Mouse (Mus musculus): ENCODE results near the gene Dnajb4. TPM values are rescaled to one million over a fixed set of nuclear protein-coding genes. Genes with fewer than 3 reads are reported as not detected.
"Not testable (repeated sequence)": the region's sequence is repeated elsewhere in the genome, so short reads cannot be mapped to it uniquely, and the experiment has no call there.

Gene Dnajb4
- total RNA-seq, 2 experiments from 2014 or later, result 75.4 to 78.2 TPM

GRCm38 (mm10) chr3:152133621-152134020 lies 76.5 kb downstream of the Dnajb4 start:
- no peak for TF ChIP-seq CTCF (IDR thresholded peaks at IDR 0.05)
- no peak for DNase-seq (ENCODE audit: extremely low spot score in 1 of 2, low spot score in 2 of 2)

GRCm38 (mm10) chr3:152130963-152131362 lies 79.1 kb downstream of the Dnajb4 start:
- DNase-seq (ENCODE audit: extremely low spot score in 1 of 2, low spot score in 2 of 2), result no peak
- no peak overlapping the region for H3K27ac ChIP-seq
- intact Hi-C loops (cut with DNase I), result no loop called here
- TF ChIP-seq CTCF (IDR thresholded peaks at IDR 0.05), result no peak
- H3K4me3 ChIP-seq, result no peak overlapping the region

More at GRCm38 (mm10) chr3:152133621-152134020, 76.5 kb downstream of the Dnajb4 start:
- intact Hi-C loops (cut with DNase I), result no loop called here
- no peak overlapping the region for H3K27ac ChIP-seq
- H3K4me3 ChIP-seq, result no peak overlapping the region

GRCm38 (mm10) chr3:152129426-152129825 lies 80.7 kb downstream of the Dnajb4 start:
- intact Hi-C loops (cut with DNase I), result not testable (repeated sequence)

GRCm38 (mm10) chr3:152128631-152129030 lies 81.5 kb downstream of the Dnajb4 start:
- Histone ChIP-seq H3K27ac (no peak overlapping the region), H3K4me3 (no peak overlapping the region)
- TF ChIP-seq CTCF (IDR thresholded peaks at IDR 0.05), result no peak
- intact Hi-C loops (cut with DNase I), result no loop called here
- no peak for DNase-seq (ENCODE audit: extremely low spot score in 1 of 2, low spot score in 2 of 2)

More at GRCm38 (mm10) chr3:152129426-152129825, 80.7 kb downstream of the Dnajb4 start:
- DNase-seq (ENCODE audit: extremely low spot score in 1 of 2, low spot score in 2 of 2); H3K27ac ChIP-seq; H3K4me3 ChIP-seq: not testable (repeated sequence)

Other genes starting within 250 kb of the Dnajb4 start
- gene Gipc2, start 44.1 kb downstream of the Dnajb4 start, total RNA-seq (2021), result 1 to 10 TPM; 2.8 to 3.2 TPM
- gene Fubp1, start 120 bp upstream of the Dnajb4 start, total RNA-seq (2021), result 100 to 1,000 TPM; 131 to 132 TPM
- 1 to 10 TPM; 1.4 to 5.0 TPM for gene Nexn, start 56.0 kb upstream of the Dnajb4 start, total RNA-seq (2021)
- gene Miga1, start 130.1 kb upstream of the Dnajb4 start, total RNA-seq (2021), result 10 to 100 TPM; 76.2 to 78.3 TPM
- gene Usp33, start 136.2 kb upstream of the Dnajb4 start, total RNA-seq (2021), result 100 to 1,000 TPM; 129 to 136 TPM
- gene Zzz3, start 185.2 kb upstream of the Dnajb4 start, total RNA-seq (2021), result 10 to 100 TPM; 49.5 to 52.6 TPM